Mouse (Mus musculus): ENCODE data around the gene Prkcz. TPM values are rescaled to one million over a fixed set of nuclear protein-coding genes. Genes with fewer than 3 reads are reported as not detected.

Prkcz gene
- polyA plus RNA-seq, 1 experiment from 2014 or later, result 9.3 TPM

- Histone ChIP-seq H3K9me3 (replicated peaks) (no peaks in the 10 kb centered on the region), H3K36me3 (no peaks in the 10 kb centered on the region), H3K27me3 (ENCODE audit: low read depth, poor library complexity, severe bottlenecking) (peaks cover 16% of the 10 kb centered on the region), H3K4me1 (no peaks in the 10 kb centered on the region), H3K4me3 (no peak overlapping the region), H3K27ac (no peak overlapping the region)
- no peak for DNase-seq (ENCODE audit: low spot score)
- 79% methylated on average over 5 of the region's 5 CpGs for WGBS
These were observed 10.9 kb upstream of the Prkcz start for GRCm38 (mm10) chr4:155371797-155372735.

- WGBS, result 90% methylated on average over 15 of the region's 15 CpGs
- H3K9me3 ChIP-seq (replicated peaks), result no peaks in the 10 kb centered on the region
- H3K27ac ChIP-seq, result no peak overlapping the region
- H3K4me1 ChIP-seq, result no peaks in the 10 kb centered on the region
- H3K36me3 ChIP-seq, result no peaks in the 10 kb centered on the region
- DNase-seq (ENCODE audit: low spot score), result no peak
- H3K4me3 ChIP-seq, result no peak overlapping the region
- H3K27me3 ChIP-seq (ENCODE audit: low read depth, poor library complexity, severe bottlenecking), result peaks cover 23% of the 10 kb centered on the region
These were observed 9.9 kb upstream of the Prkcz start for GRCm38 (mm10) chr4:155370737-155371715.

DNA sequence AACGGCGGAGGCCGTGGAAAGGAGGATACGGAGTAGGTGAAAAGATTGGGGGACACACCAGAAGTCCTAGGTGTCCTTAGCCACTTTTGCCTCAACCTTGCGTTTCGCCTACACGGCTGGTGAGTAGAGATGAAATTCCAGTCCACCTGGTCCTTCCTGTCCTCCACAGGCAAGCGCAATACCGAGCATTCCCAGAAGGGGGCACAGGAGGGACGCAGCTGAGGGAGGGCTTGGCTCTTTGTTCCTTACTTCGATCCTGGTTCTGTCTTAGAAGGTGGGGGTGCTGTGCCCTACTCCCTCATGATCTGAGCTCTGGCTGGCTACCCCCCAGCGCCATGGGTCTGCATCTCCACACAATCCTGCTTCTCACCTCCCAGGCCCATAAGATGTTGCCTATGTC is 7.5 kb upstream of the Prkcz start:
- no peaks in the 10 kb centered on the region for H3K4me1 ChIP-seq
- H3K4me3 ChIP-seq, result no peak overlapping the region
- H3K36me3 ChIP-seq, result no peaks in the 10 kb centered on the region
- DNase-seq (ENCODE audit: low spot score), result peak; percentile 82
- no peaks in the 10 kb centered on the region for H3K9me3 ChIP-seq (replicated peaks)
- WGBS, result 30% methylated on average over 12 of the region's 12 CpGs
- H3K27ac ChIP-seq, result no peak overlapping the region
- H3K27me3 ChIP-seq (ENCODE audit: low read depth, poor library complexity, severe bottlenecking), result peaks cover 45% of the 10 kb centered on the region

- WGBS, result 90% methylated on average over 9 of the region's 9 CpGs
These were observed 6.6 kb upstream of the Prkcz start for GRCm38 (mm10) chr4:155367739-155368138.

DNA sequence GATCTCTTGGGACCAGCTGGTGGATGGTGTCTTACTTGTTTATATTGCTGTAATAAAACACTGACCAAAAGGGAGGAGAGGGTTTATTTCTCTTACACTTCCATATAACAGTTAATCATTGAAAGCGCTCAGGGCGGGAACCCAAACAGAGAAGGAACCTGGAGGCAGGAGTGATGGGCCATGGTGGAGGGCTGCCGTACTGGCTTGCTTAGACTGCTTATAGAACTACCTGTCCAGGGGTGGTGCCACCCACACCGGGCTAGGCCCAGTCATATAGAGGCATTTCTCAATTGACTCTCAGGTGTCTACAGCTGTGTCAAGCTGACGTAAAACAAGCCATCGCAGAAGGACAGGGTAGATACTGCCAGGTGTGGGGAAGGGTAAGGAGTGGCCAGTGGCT is 5.6 kb upstream of the Prkcz start:
- Histone ChIP-seq H3K27me3 (ENCODE audit: low read depth, poor library complexity, severe bottlenecking) (peaks cover 64% of the 10 kb centered on the region), H3K4me1 (peaks cover 5% of the 10 kb centered on the region), H3K36me3 (no peaks in the 10 kb centered on the region), H3K9me3 (replicated peaks) (no peaks in the 10 kb centered on the region), H3K27ac (no peak overlapping the region), H3K4me3 (no peak overlapping the region)
- no peak for DNase-seq (ENCODE audit: low spot score)
- 67% methylated on average over 6 of the region's 6 CpGs for WGBS

More at GRCm38 (mm10) chr4:155367739-155368138, 6.6 kb upstream of the Prkcz start:
- no peaks in the 10 kb centered on the region for H3K36me3 ChIP-seq
- no peak overlapping the region for H3K4me3 ChIP-seq
- H3K9me3 ChIP-seq (replicated peaks), result no peaks in the 10 kb centered on the region
- peaks cover 55% of the 10 kb centered on the region for H3K27me3 ChIP-seq (ENCODE audit: low read depth, poor library complexity, severe bottlenecking)
- no peak overlapping the region for H3K27ac ChIP-seq
- no peaks in the 10 kb centered on the region for H3K4me1 ChIP-seq
- DNase-seq (ENCODE audit: low spot score), result no peak

DNA sequence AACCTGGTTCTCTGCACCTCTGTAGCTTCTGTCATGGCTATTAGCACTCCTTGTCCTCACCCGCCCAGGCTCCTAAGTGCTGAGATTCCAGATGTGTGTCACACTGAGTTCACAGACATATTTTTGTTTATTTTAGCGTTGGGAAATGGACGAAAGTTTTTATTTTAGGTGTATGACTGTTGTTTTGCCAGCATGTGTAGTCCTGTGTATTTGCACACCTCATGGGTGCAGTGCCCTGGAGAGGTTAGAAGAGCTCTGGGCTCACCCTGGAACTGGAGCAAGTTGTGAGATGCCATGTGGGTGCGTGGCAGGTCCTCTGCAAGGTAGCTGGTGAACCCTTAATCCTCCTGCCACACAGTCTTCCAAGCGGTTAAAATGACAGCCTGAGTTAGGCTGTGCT is 1.3 kb upstream of the Prkcz start:
- H3K4me3 ChIP-seq, result 0 out of 2 replicates have a peak overlapping the region, but pooled peaks have one; percentile 54
- no peaks in the 10 kb centered on the region for H3K36me3 ChIP-seq
- H3K4me1 ChIP-seq, result peaks cover 15% of the 10 kb centered on the region
- peaks cover 95% of the 10 kb centered on the region for H3K27me3 ChIP-seq (ENCODE audit: low read depth, poor library complexity, severe bottlenecking)
- 41% methylated on average over 5 of the region's 5 CpGs for WGBS
- no peak overlapping the region for H3K27ac ChIP-seq
- no peaks in the 10 kb centered on the region for H3K9me3 ChIP-seq (replicated peaks)
- no peak for DNase-seq (ENCODE audit: low spot score)

DNA sequence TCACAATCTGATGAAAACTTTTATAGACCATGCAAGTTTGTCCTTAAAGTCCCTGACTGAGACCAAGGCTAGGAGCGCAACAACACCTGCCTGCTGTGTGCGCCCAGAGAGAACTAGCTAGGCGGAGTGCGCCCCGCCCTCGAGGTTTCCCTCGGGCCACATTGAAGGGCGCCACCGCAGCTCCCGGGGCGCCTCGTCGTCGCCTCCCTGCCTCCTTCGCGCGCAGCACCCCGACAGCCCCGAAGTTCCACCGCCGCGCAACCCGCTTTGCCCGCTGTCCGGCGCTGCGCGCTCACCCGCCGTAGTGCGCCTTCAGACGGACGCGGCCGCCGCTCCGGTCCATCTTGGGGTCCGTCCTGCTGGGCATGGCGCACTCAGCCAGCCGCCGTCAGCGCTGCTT is 305 bp downstream of the Prkcz start:
- Histone ChIP-seq H3K27me3 (ENCODE audit: low read depth, poor library complexity, severe bottlenecking) (peaks cover 80% of the 10 kb centered on the region), H3K9me3 (replicated peaks) (no peaks in the 10 kb centered on the region), H3K4me3 (peak overlapping the region; percentile 54), H3K4me1 (peaks cover 15% of the 10 kb centered on the region), H3K27ac (peak overlapping the region; percentile 50; the same call in 1 of the 2 replicates), H3K36me3 (no peaks in the 10 kb centered on the region)
- under 1% methylated on average over 42 of the region's 42 CpGs for WGBS
- DNase-seq (ENCODE audit: low spot score), result no peak

- Histone ChIP-seq H3K4me3 (no peak overlapping the region), H3K4me1 (peaks cover 15% of the 10 kb centered on the region), H3K27me3 (ENCODE audit: low read depth, poor library complexity, severe bottlenecking) (peaks cover 70% of the 10 kb centered on the region), H3K36me3 (no peaks in the 10 kb centered on the region), H3K27ac (no peak overlapping the region), H3K9me3 (replicated peaks) (no peaks in the 10 kb centered on the region)
- WGBS, result 37% methylated on average over 12 of the region's 12 CpGs
- no peak for DNase-seq (ENCODE audit: low spot score)
These were observed 1.3 kb downstream of the Prkcz start for GRCm38 (mm10) chr4:155359560-155360464.

DNA sequence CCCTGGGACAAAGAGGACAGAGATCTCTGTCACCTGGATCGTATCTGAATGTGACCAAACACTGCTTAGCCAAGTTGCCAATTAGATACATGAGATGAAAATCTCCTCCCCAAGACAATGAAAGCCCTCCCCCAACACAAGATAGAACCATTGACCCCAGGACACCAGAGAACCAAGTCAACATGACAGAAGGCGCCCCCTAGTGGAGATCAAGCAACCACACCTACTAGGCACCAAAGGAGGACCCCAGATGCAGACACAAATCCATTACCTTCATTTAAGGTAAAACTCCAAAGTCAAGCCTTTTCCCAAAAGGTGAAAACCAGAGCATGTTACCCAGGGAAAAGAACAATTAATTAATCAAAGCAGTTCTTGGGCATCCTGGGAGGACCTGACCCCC is 3.6 kb downstream of the Prkcz start:
- WGBS, result 59% methylated on average over 2 of the region's 2 CpGs
- Histone ChIP-seq H3K9me3 (replicated peaks) (no peaks in the 10 kb centered on the region), H3K4me3 (no peak overlapping the region), H3K27me3 (ENCODE audit: low read depth, poor library complexity, severe bottlenecking) (peaks cover 48% of the 10 kb centered on the region), H3K36me3 (no peaks in the 10 kb centered on the region), H3K27ac (no peak overlapping the region), H3K4me1 (peaks cover 15% of the 10 kb centered on the region)
- DNase-seq (ENCODE audit: low spot score), result no peak

DNA sequence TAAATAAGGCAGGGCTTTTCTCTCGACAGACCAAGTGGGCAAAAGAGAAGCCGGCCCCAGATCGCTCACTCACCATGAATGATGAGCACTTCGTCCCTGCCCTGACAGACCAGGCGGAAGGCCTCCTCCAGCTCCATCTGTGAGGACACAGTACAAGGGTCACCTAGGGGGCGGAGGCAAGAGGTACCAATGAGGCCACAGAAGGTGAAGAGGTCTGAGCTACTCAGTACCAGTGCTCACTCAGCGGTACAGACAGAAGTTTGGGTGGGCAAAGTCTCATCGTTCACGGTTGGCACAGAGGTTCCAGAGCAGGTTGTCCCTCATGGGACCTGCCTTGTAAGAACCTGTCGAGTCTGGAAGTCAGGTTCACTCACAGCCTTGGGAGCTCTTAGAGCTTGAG is 4.8 kb downstream of the Prkcz start:
- Histone ChIP-seq H3K36me3 (no peaks in the 10 kb centered on the region), H3K4me3 (no peak overlapping the region), H3K9me3 (replicated peaks) (no peaks in the 10 kb centered on the region), H3K27me3 (ENCODE audit: low read depth, poor library complexity, severe bottlenecking) (peaks cover 36% of the 10 kb centered on the region), H3K27ac (no peak overlapping the region), H3K4me1 (peaks cover 6% of the 10 kb centered on the region)
- DNase-seq (ENCODE audit: low spot score), result no peak
- 90% methylated on average over 10 of the region's 10 CpGs for WGBS

DNA sequence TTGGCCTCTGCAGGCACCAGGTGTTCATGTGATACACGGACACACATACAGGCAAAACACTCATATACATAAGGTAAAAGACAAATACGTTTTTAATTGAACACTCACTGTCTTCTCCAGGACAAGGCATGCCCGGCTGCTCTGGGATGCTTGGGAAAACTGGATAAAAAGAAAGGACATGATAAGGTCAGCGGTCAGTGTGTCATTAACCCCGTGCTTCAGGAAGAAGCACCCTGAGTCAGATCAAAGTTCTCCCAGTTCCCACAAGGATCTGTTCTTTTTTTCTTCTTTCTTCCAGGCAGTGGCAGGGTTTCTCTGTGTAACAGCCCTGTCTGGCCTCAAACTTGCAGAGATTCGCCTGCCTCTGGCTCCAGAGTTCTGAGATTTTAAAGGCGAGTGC is 6.6 kb downstream of the Prkcz start:
- Histone ChIP-seq H3K36me3 (no peaks in the 10 kb centered on the region), H3K9me3 (replicated peaks) (no peaks in the 10 kb centered on the region), H3K27ac (no peak overlapping the region), H3K4me3 (no peak overlapping the region), H3K27me3 (ENCODE audit: low read depth, poor library complexity, severe bottlenecking) (peaks cover 18% of the 10 kb centered on the region), H3K4me1 (no peaks in the 10 kb centered on the region)
- DNase-seq (ENCODE audit: low spot score), result no peak
- 82% methylated on average over 7 of the region's 7 CpGs for WGBS

DNA sequence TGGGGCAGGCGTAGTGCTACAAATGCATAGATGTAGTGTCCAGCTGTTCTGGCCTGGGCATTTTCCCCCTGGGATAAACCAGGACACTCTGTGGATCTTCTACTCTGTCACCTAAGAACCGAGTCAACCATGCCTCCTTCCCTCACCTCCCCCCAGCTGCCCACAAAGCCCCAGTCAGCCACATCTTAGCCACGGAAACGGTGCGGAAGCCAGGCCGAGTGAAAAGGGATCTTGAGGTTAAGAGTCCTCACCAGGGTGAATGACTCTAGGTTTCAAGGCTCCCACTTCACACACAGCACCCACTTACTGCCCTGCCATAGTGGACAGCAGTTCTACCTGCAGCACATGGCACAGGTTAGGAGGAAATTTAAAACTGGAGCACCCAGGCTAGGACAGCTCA is 7.1 kb downstream of the Prkcz start:
- Histone ChIP-seq H3K4me3 (no peak overlapping the region), H3K9me3 (replicated peaks) (no peaks in the 10 kb centered on the region), H3K27ac (no peak overlapping the region), H3K36me3 (no peaks in the 10 kb centered on the region), H3K4me1 (no peaks in the 10 kb centered on the region), H3K27me3 (ENCODE audit: low read depth, poor library complexity, severe bottlenecking) (peaks cover 13% of the 10 kb centered on the region)
- no peak for DNase-seq (ENCODE audit: low spot score)
- 91% methylated on average over 6 of the region's 6 CpGs for WGBS
